Mouse (Mus musculus): ENCODE measurements around the gene Cby3.

DNA sequence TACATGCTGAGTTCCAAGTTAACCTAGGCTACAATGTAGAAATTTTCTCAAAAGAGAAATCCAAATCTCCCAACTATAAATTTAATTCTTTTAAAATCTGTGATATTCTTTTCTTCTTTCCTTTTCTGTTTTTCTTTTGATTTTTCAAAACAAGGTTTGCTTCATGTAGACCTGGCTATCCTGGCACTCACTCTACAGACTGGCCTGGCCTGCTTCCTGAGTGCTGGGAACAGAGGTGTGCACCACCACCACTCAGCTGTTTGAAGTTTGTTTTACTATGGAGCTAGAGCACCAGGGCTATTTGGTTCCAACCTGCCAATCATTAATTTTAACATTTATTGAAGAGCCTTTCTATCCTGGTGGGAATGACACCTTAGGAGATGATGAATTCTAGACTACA is 18.8 kb downstream of the Cby3 start:
- TF ChIP-seq POLR2A (IDR thresholded peaks at IDR 0.05; ENCODE audit: low read depth, low read length) (no peak), CTCF (IDR thresholded peaks at IDR 0.05; ENCODE audit: borderline replicate concordance, insufficient read depth, low read length) (no peak)
